Mouse (Mus musculus): ENCODE measurements at regions not wholly inside any gene's neighbourhood (a gene's known extent, or its start where the extent isn't known, plus 50 kb on each side); places are given as distances from the start of the nearest gene placed in this dataset.

- no peak for TF ChIP-seq CTCF (IDR thresholded peaks at IDR 0.05)
- ATAC-seq, result no peak
- in situ Hi-C loops (cut with MboI; ENCODE audit: low pct_unique_long_range_greater_than_20kb), result no loop called here
- ChIA-PET POLR2A (no interaction called here), CTCF (interaction anchor here (1.3 kb wide), 1 partner anchor 8 kb away, joined by 3 read pairs; no protein-coding TSS in a partner anchor)
- no peak for DNase-seq (ENCODE audit: low read depth, low spot score)
- no peaks in the 10 kb centered on the region for H3K27me3 ChIP-seq
Measured at GRCm38 (mm10) chr3:58338976-58339375, 75.5 kb upstream of the Tsc22d2 start.

GRCm38 (mm10) chr3:58342096-58342495, 72.4 kb upstream of the Tsc22d2 start:
- TF ChIP-seq CTCF (IDR thresholded peaks at IDR 0.05), result no peak
- ATAC-seq (peak; percentile 47), DNase-seq (ENCODE audit: low read depth, low spot score) (peak; percentile 57)
- in situ Hi-C loops (cut with MboI; ENCODE audit: low pct_unique_long_range_greater_than_20kb), result no loop called here
- POLR2A ChIA-PET, result no interaction called here
- H3K27me3 ChIP-seq, result no peaks in the 10 kb centered on the region
- CTCF ChIA-PET, result no interaction called here

DNA sequence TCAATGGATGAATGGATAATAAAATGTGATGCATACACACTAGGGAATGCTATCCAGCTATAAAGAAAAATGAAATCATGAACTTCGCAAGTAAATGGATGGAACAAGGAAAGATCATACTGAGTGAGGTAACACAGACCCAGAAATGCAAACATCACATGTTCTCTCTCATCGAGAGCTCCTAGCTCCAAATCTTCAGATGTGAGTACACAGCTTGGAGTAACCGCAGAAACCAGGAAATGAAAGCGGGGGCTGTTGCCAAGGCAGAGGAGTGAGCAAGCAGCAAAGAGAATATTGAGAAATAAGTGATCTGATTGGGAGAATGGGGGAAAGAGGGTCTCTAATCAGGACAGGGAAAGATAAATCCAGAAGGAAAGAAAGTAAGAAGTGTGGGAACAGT, 52.0 kb upstream of the Tsc22d2 start:
- H3K27me3 ChIP-seq, result no peaks in the 10 kb centered on the region
- POLR2A ChIA-PET, result no interaction called here
- CTCF ChIA-PET, result interaction anchor here (0.6 to 1.7 kb wide), 3 partner anchors 19 to 93 kb away, joined by 3 to 5 read pairs (median 3); no protein-coding TSS in a partner anchor
- TF ChIP-seq CTCF (IDR thresholded peaks at IDR 0.05), result no peak
- ATAC-seq, result no peak
- no peak for DNase-seq (ENCODE audit: low read depth, low spot score)
- in situ Hi-C loops (cut with MboI; ENCODE audit: low pct_unique_long_range_greater_than_20kb), result no loop called here

GRCm38 (mm10) chr3:58364526-58364925, 50.0 kb upstream of the Tsc22d2 start:
- no peak for DNase-seq (ENCODE audit: low read depth, low spot score)
- in situ Hi-C loops (cut with MboI; ENCODE audit: low pct_unique_long_range_greater_than_20kb), result no loop called here
- no peaks in the 10 kb centered on the region for H3K27me3 ChIP-seq
- ChIA-PET CTCF (interaction anchor here (0.9 to 1.1 kb wide), 2 partner anchors 16 to 50 kb away, joined by 3 to 5 read pairs; no protein-coding TSS in a partner anchor), POLR2A (no interaction called here)
- no peak for TF ChIP-seq CTCF (IDR thresholded peaks at IDR 0.05)
- no peak for ATAC-seq
